Mouse (Mus musculus) midbrain, embryonic 12.5 days (tissue): ENCODE results near the gene Habp4. TPM values are rescaled to one million over a fixed set of nuclear protein-coding genes. Genes with fewer than 3 reads are reported as not detected.
A peak's percentile ranks its signal among the peaks of the same experiment; 100 is the strongest.

ENCODE experiments used
- ATAC-seq: fragments of 200-750 bp; cut with Nextera tagmentation; 2 replicates; pipeline ENCODE4 v1.8.0; 2017; ENCODE audit warnings: low read depth, moderate TSS enrichment, moderate library complexity; ENCODE audit not compliant: low FRiP score
- H3K27ac ChIP-seq: fragments of 300-500 bp; sonication (generic); replicated peaks from 2 replicates; pipeline ENCODE4 v1.5.1; 2016; ENCODE audit warnings: mild to moderate bottlenecking
- H3K27me3 ChIP-seq: fragments of 300-500 bp; sonication (generic); 2 replicates; pipeline ENCODE4 v1.6.1; 2016; ENCODE audit warnings: mild to moderate bottlenecking
- H3K36me3 ChIP-seq: fragments of 300-500 bp; sonication (generic); 2 replicates; pipeline ENCODE4 v1.6.1; 2016
- H3K4me1 ChIP-seq: fragments of 300-500 bp; sonication (generic); 2 replicates; pipeline ENCODE4 v1.6.1; 2016
- H3K4me2 ChIP-seq: fragments of 300-500 bp; sonication (generic); replicated peaks from 2 replicates; pipeline ENCODE4 v1.6.1; 2016; ENCODE audit warnings: mild to moderate bottlenecking, moderate library complexity
- H3K4me3 ChIP-seq: fragments of 300-500 bp; sonication (generic); 2 replicates; pipeline ENCODE4 v1.5.1; 2016; ENCODE audit warnings: mild to moderate bottlenecking
- H3K9ac ChIP-seq: fragments of 300-500 bp; sonication (generic); replicated peaks from 2 replicates; pipeline ENCODE4 v1.6.1; 2016; ENCODE audit warnings: mild to moderate bottlenecking, moderate library complexity
- H3K9me3 ChIP-seq: fragments of 300-500 bp; sonication (generic); 2 replicates; pipeline ENCODE4 v1.6.1; 2016; ENCODE audit warnings: mild to moderate bottlenecking
- WGBS: fragments of 180-500 bp; shearing (Covaris S2); methylation state at CpG from one replicate; pipeline ENCODE4 v1.1.7; 2016; 5-methylcytosine and 5-hydroxymethylcytosine counted together
- polyA plus RNA-seq: library from polyadenylated mRNA; unstranded; fragments of >200 nt; fragmentation: Nextera tagmentation; extraction: Ambion mirVana; gene quantifications from 2 replicates; pipeline ENCODE4 v1.2.1, GENCODE M21; 2016

Habp4 gene
- polyA plus RNA-seq, 1 experiment from 2014 or later = 28.4 TPM

- H3K9me3 ChIP-seq = no peaks in the 10 kb centered on the region
- H3K36me3 ChIP-seq = no peaks in the 10 kb centered on the region
- WGBS = under 1% methylated on average over 52 of the region's 56 CpGs
- peak within 1 kb of the TSS; percentile 80 for H3K27ac ChIP-seq
- peak within 1 kb of the TSS; percentile 69 for H3K9ac ChIP-seq
- peak within 1 kb of the TSS; percentile 85 for H3K4me3 ChIP-seq
- H3K4me2 ChIP-seq = peak within 1 kb of the TSS; percentile 92
- H3K4me1 ChIP-seq = peaks cover 21% of the 10 kb centered on the region
- H3K27me3 ChIP-seq = peaks cover 6% of the 10 kb centered on the region
- ATAC-seq = peak; percentile 98
These were observed 8.4 kb upstream of the Habp4 start, which contains the start of gene Zfp367 for GRCm38 (mm10) chr13:64153083-64153682. Gene Zfp367 (minus strand): TSS chr13:64153202.

GRCm38 (mm10) chr13:64153751-64154267, 7.8 kb upstream of the Habp4 start:
- Histone ChIP-seq H3K27me3 (peaks cover 6% of the 10 kb centered on the region), H3K4me2 (peak overlapping the region; percentile 92), H3K9me3 (no peaks in the 10 kb centered on the region), H3K27ac (0 out of 2 replicates have a peak overlapping the region, but pooled peaks have one; percentile 10), H3K9ac (no peak overlapping the region; the same call in 1 of the 2 replicates), H3K36me3 (no peaks in the 10 kb centered on the region), H3K4me1 (peaks cover 21% of the 10 kb centered on the region), H3K4me3 (peak overlapping the region; percentile 85)
- under 1% methylated on average over 18 of the region's 18 CpGs for WGBS
- peak; percentile 35 for ATAC-seq

- Histone ChIP-seq H3K9me3 (no peaks in the 10 kb centered on the region), H3K4me3 (no peak overlapping the region), H3K27ac (no peak overlapping the region), H3K4me2 (no peak overlapping the region), H3K36me3 (no peaks in the 10 kb centered on the region), H3K4me1 (peaks cover 21% of the 10 kb centered on the region), H3K27me3 (peaks cover 6% of the 10 kb centered on the region), H3K9ac (no peak overlapping the region)
- WGBS = 63% methylated on average over 2 of the region's 2 CpGs
- ATAC-seq = no peak
These were observed 7.0 kb upstream of the Habp4 start for GRCm38 (mm10) chr13:64154651-64155050.

GRCm38 (mm10) chr13:64155171-64155571, 6.5 kb upstream of the Habp4 start:
- Histone ChIP-seq H3K4me2 (no peak overlapping the region; the same call in 1 of the 2 replicates), H3K9ac (no peak overlapping the region), H3K4me1 (peaks cover 18% of the 10 kb centered on the region), H3K4me3 (no peak overlapping the region), H3K9me3 (no peaks in the 10 kb centered on the region), H3K36me3 (no peaks in the 10 kb centered on the region), H3K27ac (no peak overlapping the region), H3K27me3 (peaks cover 8% of the 10 kb centered on the region)
- ATAC-seq = no peak
- WGBS = 11% methylated on average over 1 of the region's 1 CpGs

GRCm38 (mm10) chr13:64156966-64157365, 4.7 kb upstream of the Habp4 start:
- Histone ChIP-seq H3K27ac (no peak overlapping the region), H3K9ac (no peak overlapping the region), H3K36me3 (no peaks in the 10 kb centered on the region), H3K27me3 (peaks cover 11% of the 10 kb centered on the region), H3K4me3 (no peak overlapping the region), H3K4me2 (no peak overlapping the region), H3K9me3 (no peaks in the 10 kb centered on the region), H3K4me1 (peaks cover 5% of the 10 kb centered on the region; the same call in 1 of the 2 replicates)
- no peak for ATAC-seq

GRCm38 (mm10) chr13:64161916-64162611, 440 bp downstream of the Habp4 start:
- H3K4me1 ChIP-seq = peaks cover 13% of the 10 kb centered on the region
- H3K4me3 ChIP-seq = peak overlapping the region; percentile 75
- H3K27me3 ChIP-seq = peaks cover 17% of the 10 kb centered on the region
- H3K9me3 ChIP-seq = no peaks in the 10 kb centered on the region
- H3K27ac ChIP-seq = peak overlapping the region; percentile 88
- peak; percentile 72; the same call in 1 of the 2 replicates for ATAC-seq
- peak overlapping the region; percentile 89 for H3K9ac ChIP-seq
- peak overlapping the region; percentile 97 for H3K4me2 ChIP-seq
- no peaks in the 10 kb centered on the region for H3K36me3 ChIP-seq
- WGBS = 0% methylated on average over 66 of the region's 71 CpGs

GRCm38 (mm10) chr13:64162626-64163025, 1.0 kb downstream of the Habp4 start:
- H3K36me3 ChIP-seq = no peaks in the 10 kb centered on the region
- H3K27me3 ChIP-seq = peaks cover 17% of the 10 kb centered on the region
- H3K4me1 ChIP-seq = peaks cover 13% of the 10 kb centered on the region
- peak overlapping the region; percentile 75 for H3K4me3 ChIP-seq
- peak; percentile 1; the same call in 1 of the 2 replicates for ATAC-seq
- no peak overlapping the region for H3K27ac ChIP-seq
- peaks cover 5% of the 10 kb centered on the region; the same call in 1 of the 2 replicates for H3K9me3 ChIP-seq
- H3K9ac ChIP-seq = peak overlapping the region; percentile 89
- H3K4me2 ChIP-seq = peak overlapping the region; percentile 97
- 0% methylated on average over 14 of the region's 14 CpGs for WGBS

GRCm38 (mm10) chr13:64163147-64163715, 1.6 kb downstream of the Habp4 start:
- no peak for ATAC-seq
- Histone ChIP-seq H3K4me2 (peak overlapping the region; percentile 97), H3K4me3 (peak overlapping the region; percentile 75), H3K9ac (peak overlapping the region; percentile 89), H3K36me3 (0 out of 2 replicates have a peak, but pooled peaks cover under 1% of the 10 kb centered on the region), H3K27me3 (peaks cover 17% of the 10 kb centered on the region), H3K27ac (no peak overlapping the region), H3K9me3 (peaks cover 9% of the 10 kb centered on the region), H3K4me1 (peaks cover 13% of the 10 kb centered on the region)
- 27% methylated on average over 13 of the region's 13 CpGs for WGBS

- Histone ChIP-seq H3K36me3 (peaks cover 47% of the 10 kb centered on the region), H3K4me2 (no peak overlapping the region), H3K9ac (no peak overlapping the region), H3K27ac (no peak overlapping the region), H3K27me3 (no peaks in the 10 kb centered on the region), H3K4me1 (no peaks in the 10 kb centered on the region), H3K4me3 (no peak overlapping the region), H3K9me3 (peaks cover 50% of the 10 kb centered on the region)
- ATAC-seq = no peak
- WGBS = 97% methylated on average over 25 of the region's 25 CpGs
These were observed 8.1 kb downstream of the Habp4 start for GRCm38 (mm10) chr13:64169746-64170145.

GRCm38 (mm10) chr13:64178000-64178399, 16.4 kb downstream of the Habp4 start:
- H3K9ac ChIP-seq = no peak overlapping the region
- H3K36me3 ChIP-seq = peaks cover 14% of the 10 kb centered on the region
- 0 out of 2 replicates have a peak, but pooled peaks cover 8% of the 10 kb centered on the region for H3K4me1 ChIP-seq
- H3K27ac ChIP-seq = no peak overlapping the region
- H3K27me3 ChIP-seq = no peaks in the 10 kb centered on the region
- no peaks in the 10 kb centered on the region for H3K9me3 ChIP-seq
- H3K4me2 ChIP-seq = no peak overlapping the region
- 76% methylated on average over 7 of the region's 7 CpGs for WGBS
- ATAC-seq = no peak
- no peak overlapping the region for H3K4me3 ChIP-seq

- Histone ChIP-seq H3K4me2 (no peak overlapping the region), H3K4me1 (0 out of 2 replicates have a peak, but pooled peaks cover 8% of the 10 kb centered on the region), H3K9ac (no peak overlapping the region), H3K9me3 (no peaks in the 10 kb centered on the region), H3K27ac (no peak overlapping the region), H3K4me3 (no peak overlapping the region), H3K36me3 (peaks cover 14% of the 10 kb centered on the region), H3K27me3 (no peaks in the 10 kb centered on the region)
- ATAC-seq = no peak
- WGBS = 55% methylated on average over 13 of the region's 13 CpGs
These were observed 17.4 kb downstream of the Habp4 start for GRCm38 (mm10) chr13:64178746-64179652.
